ENCODE assay signal across 16 mouse cellular contexts in genomic region chr15:102782988-102783799, GRCm38 (mm10).
DNase-seq lines count a peak whose midpoint lies in the region; ATAC-seq lines count a peak whose summit lies in the region.
"Had no signal": no experiment of that assay in that cellular context is flagged by ENCODE, and none has a peak within 500 bp of the region (broad histone marks: within the 10 kb centered on the region; RNA-seq: fewer than 3 reads in every experiment).

No protein-coding gene starts in this region.

- no peak overlapping the region for H3K27ac ChIP-seq in embryonic facial prominence, embryonic 14.5 days (replicated peaks; ENCODE audit: low read depth, low read length)
- peak overlapping the region; percentile 37 for H3K27ac ChIP-seq in kidney, embryonic 15.5 days
- peak overlapping the region; percentile 63 for H3K27ac ChIP-seq in limb, embryonic 15.5 days
- H3K27ac ChIP-seq: forebrain, embryonic 15.5 days; left cerebral cortex, adult 2 months; liver, embryonic 15.5 days; neural tube, embryonic 12.5 days had no signal

- 42% methylated on average over 9 of the region's 9 CpGs for WGBS in embryonic facial prominence, embryonic 14.5 days
- 32% methylated on average over 9 of the region's 9 CpGs for WGBS in kidney, embryonic 15.5 days
- 18% methylated on average over 9 of the region's 9 CpGs for WGBS in limb, embryonic 15.5 days

- no peak for ATAC-seq in embryonic facial prominence, embryonic 14.5 days (ENCODE audit: low read depth)
- peak; percentile 60; the same call in 1 of the 2 replicates for ATAC-seq in kidney, embryonic 15.5 days (replicated peaks; ENCODE audit: low FRiP score)
- ATAC-seq in limb, embryonic 15.5 days (ENCODE audit: insufficient number of reproducible peaks, low FRiP score, low TSS enrichment, low read depth): peak; percentile 75
- ATAC-seq: forebrain, embryonic 15.5 days had no signal

- H3K27me3 ChIP-seq in embryonic facial prominence, embryonic 14.5 days (replicated peaks; ENCODE audit: control insufficient read depth, insufficient read depth, low read length): peaks cover 18% of the 10 kb centered on the region; the same call in 1 of the 2 replicates
- peaks cover 36% of the 10 kb centered on the region; the same call in 1 of the 2 replicates for H3K27me3 ChIP-seq in kidney, embryonic 15.5 days
- no peaks in the 10 kb centered on the region for H3K27me3 ChIP-seq in limb, embryonic 15.5 days
- H3K27me3 ChIP-seq: forebrain, embryonic 15.5 days had no signal

- no peaks in the 10 kb centered on the region for H3K36me3 ChIP-seq in embryonic facial prominence, embryonic 14.5 days (ENCODE audit: control insufficient read depth, insufficient read depth, low read length)
- no peaks in the 10 kb centered on the region for H3K36me3 ChIP-seq in kidney, embryonic 15.5 days
- no peaks in the 10 kb centered on the region for H3K36me3 ChIP-seq in limb, embryonic 15.5 days
- H3K36me3 ChIP-seq: forebrain, embryonic 15.5 days; liver, embryonic 15.5 days; neural tube, embryonic 12.5 days had no signal

- peak; percentile 15 for DNase-seq in 3T3-L1 (ENCODE audit: low read depth, low spot score)
- DNase-seq in embryonic facial prominence, embryonic 14.5 days (ENCODE audit: low spot score): peak; percentile 14
- no peak for DNase-seq in right cerebral cortex, postnatal 25 days
- DNase-seq in left cerebral cortex, adult 8-10 months (ENCODE audit: low spot score in 2 of 2): no peak
- DNase-seq in thymus, postnatal 25 days: no peak
- no peak for DNase-seq in cerebellum, adult 18-20 months
- DNase-seq: cerebellum, adult 9-10 months; gastrocnemius, postnatal 25 days; right cerebral cortex, adult 18-20 months had no signal

- no peaks in the 10 kb centered on the region for H3K9me3 ChIP-seq in embryonic facial prominence, embryonic 14.5 days (ENCODE audit: control insufficient read depth, low read length)
- H3K9me3 ChIP-seq in kidney, embryonic 15.5 days (replicated peaks): no peaks in the 10 kb centered on the region
- no peaks in the 10 kb centered on the region for H3K9me3 ChIP-seq in limb, embryonic 15.5 days
- H3K9me3 ChIP-seq: forebrain, embryonic 15.5 days; liver, embryonic 15.5 days; megakaryocyte, embryonic 14.5 days; neural tube, embryonic 12.5 days had no signal

- H3K9ac ChIP-seq in embryonic facial prominence, embryonic 14.5 days (ENCODE audit: low read depth, low read length): no peak overlapping the region
- no peak overlapping the region for H3K9ac ChIP-seq in kidney, embryonic 15.5 days
- H3K9ac ChIP-seq in limb, embryonic 15.5 days: no peak overlapping the region
- H3K9ac ChIP-seq: forebrain, embryonic 15.5 days; liver, embryonic 15.5 days; neural tube, embryonic 12.5 days had no signal

- H3K4me3 ChIP-seq in embryonic facial prominence, embryonic 14.5 days (ENCODE audit: low read depth, low read length): no peak overlapping the region
- no peak overlapping the region for H3K4me3 ChIP-seq in kidney, embryonic 15.5 days (replicated peaks)
- no peak overlapping the region for H3K4me3 ChIP-seq in limb, embryonic 15.5 days
- H3K4me3 ChIP-seq: forebrain, embryonic 15.5 days; left cerebral cortex, adult 2 months; liver, embryonic 15.5 days; megakaryocyte, embryonic 14.5 days; neural tube, embryonic 12.5 days had no signal

- H3K4me2 ChIP-seq in embryonic facial prominence, embryonic 14.5 days (ENCODE audit: low read depth, low read length): no peak overlapping the region
- H3K4me2 ChIP-seq in kidney, embryonic 15.5 days: no peak overlapping the region
- H3K4me2 ChIP-seq in limb, embryonic 15.5 days: 0 out of 2 replicates have a peak overlapping the region, but pooled peaks have one; percentile 4
- H3K4me2 ChIP-seq: forebrain, embryonic 15.5 days; liver, embryonic 15.5 days; neural tube, embryonic 12.5 days had no signal

- no peaks in the 10 kb centered on the region for H3K4me1 ChIP-seq in embryonic facial prominence, embryonic 14.5 days (ENCODE audit: control insufficient read depth, insufficient read depth, low read length)
- H3K4me1 ChIP-seq in kidney, embryonic 15.5 days: peaks cover 15% of the 10 kb centered on the region
- H3K4me1 ChIP-seq in limb, embryonic 15.5 days: peaks cover 10% of the 10 kb centered on the region; the same call in 1 of the 2 replicates
- H3K4me1 ChIP-seq: liver, embryonic 15.5 days; megakaryocyte, embryonic 14.5 days had no signal

Comparison
In these comparisons a context has a peak if more than half of its experiments do, and no peak if none do; other contexts are left out.
1. DNase-seq: peak in 3T3-L1 (single experiment) and embryonic facial prominence, embryonic 14.5 days (single experiment); none in right cerebral cortex, postnatal 25 days (single experiment), left cerebral cortex, adult 8-10 months (0 of 2), thymus, postnatal 25 days (single experiment) and cerebellum, adult 18-20 months (0 of 2).